Mouse (Mus musculus): ENCODE measurements at regions not wholly inside any gene's neighbourhood (a gene's known extent, or its start where the extent isn't known, plus 50 kb on each side); places are given as distances from the start of the nearest gene placed in this dataset.

GRCm38 (mm10) chr11:17630172-17630553 is 323.5 kb downstream of the Etaa1 start:
- ATAC-seq (ENCODE audit: extremely low read depth, insufficient number of reproducible peaks, low FRiP score, poor library complexity, severe bottlenecking) (no peak), DNase-seq (ENCODE audit: low spot score) (no peak)
- no peak for TF ChIP-seq CTCF (IDR thresholded peaks at IDR 0.05; ENCODE audit: low read depth, low read length)
- TF ChIP-seq GATA1 (IDR thresholded peaks at IDR 0.05; ENCODE audit: borderline replicate concordance, low read length) = no peak
- TF ChIP-seq POLR2AphosphoS5 (IDR thresholded peaks at IDR 0.05; ENCODE audit: insufficient replicate concordance, low read depth, low read length) = no peak
- no peak for TF ChIP-seq TAL1 (conservative IDR thresholded peaks at IDR 0.05; ENCODE audit: low read depth, low read length)
- no peak for TF ChIP-seq GATA2 (IDR thresholded peaks at IDR 0.05; ENCODE audit: borderline replicate concordance, low read depth, low read length)
- Histone ChIP-seq H3K27me3 (ENCODE audit: insufficient read depth, low read length) (no peaks in the 10 kb centered on the region), H3K4me3 (ENCODE audit: low read depth, low read length) (no peak overlapping the region), H3K4me1 (ENCODE audit: insufficient read depth, low read depth, low read length) (no peaks in the 10 kb centered on the region), H3K9me3 (replicated peaks) (no peaks in the 10 kb centered on the region), H3K36me3 (replicated peaks) (no peaks in the 10 kb centered on the region)

GRCm38 (mm10) chr11:17637158-17637557 is 316.5 kb downstream of the Etaa1 start:
- TF ChIP-seq TAL1 (conservative IDR thresholded peaks at IDR 0.05; ENCODE audit: low read depth, low read length) = no peak
- no peak for TF ChIP-seq CTCF (IDR thresholded peaks at IDR 0.05; ENCODE audit: low read depth, low read length)
- no peak for TF ChIP-seq POLR2AphosphoS5 (IDR thresholded peaks at IDR 0.05; ENCODE audit: insufficient replicate concordance, low read depth, low read length)
- no peak for TF ChIP-seq GATA1 (IDR thresholded peaks at IDR 0.05; ENCODE audit: borderline replicate concordance, low read length)
- no peak for TF ChIP-seq GATA2 (IDR thresholded peaks at IDR 0.05; ENCODE audit: borderline replicate concordance, low read depth, low read length)
- Histone ChIP-seq H3K4me3 (ENCODE audit: low read depth, low read length) (no peak overlapping the region), H3K27me3 (ENCODE audit: insufficient read depth, low read length) (no peaks in the 10 kb centered on the region), H3K4me1 (ENCODE audit: insufficient read depth, low read depth, low read length) (no peaks in the 10 kb centered on the region), H3K36me3 (replicated peaks) (no peaks in the 10 kb centered on the region), H3K9me3 (replicated peaks) (no peaks in the 10 kb centered on the region)
- no peak for DNase-seq (ENCODE audit: low spot score)
- no peak for ATAC-seq (ENCODE audit: extremely low read depth, insufficient number of reproducible peaks, low FRiP score, poor library complexity, severe bottlenecking)

- no peak for ATAC-seq (ENCODE audit: extremely low read depth, insufficient number of reproducible peaks, low FRiP score, poor library complexity, severe bottlenecking)
- DNase-seq (ENCODE audit: low spot score) = no peak
- Histone ChIP-seq H3K4me3 (ENCODE audit: low read depth, low read length) (no peak overlapping the region), H3K36me3 (replicated peaks) (no peaks in the 10 kb centered on the region), H3K9me3 (replicated peaks) (no peaks in the 10 kb centered on the region), H3K4me1 (ENCODE audit: insufficient read depth, low read depth, low read length) (no peaks in the 10 kb centered on the region), H3K27me3 (ENCODE audit: insufficient read depth, low read length) (no peaks in the 10 kb centered on the region)
- TF ChIP-seq POLR2AphosphoS5 (IDR thresholded peaks at IDR 0.05; ENCODE audit: insufficient replicate concordance, low read depth, low read length) = no peak
- TF ChIP-seq CTCF (IDR thresholded peaks at IDR 0.05; ENCODE audit: low read depth, low read length) = no peak
- TF ChIP-seq TAL1 (conservative IDR thresholded peaks at IDR 0.05; ENCODE audit: low read depth, low read length) = no peak
- TF ChIP-seq GATA1 (IDR thresholded peaks at IDR 0.05; ENCODE audit: borderline replicate concordance, low read length) = no peak
- no peak for TF ChIP-seq GATA2 (IDR thresholded peaks at IDR 0.05; ENCODE audit: borderline replicate concordance, low read depth, low read length)
These were observed 313.8 kb downstream of the Etaa1 start for GRCm38 (mm10) chr11:17639922-17640321.

- no peaks in the 10 kb centered on the region for H3K9me3 ChIP-seq (replicated peaks)
- TF ChIP-seq TAL1 (conservative IDR thresholded peaks at IDR 0.05; ENCODE audit: low read depth, low read length) (no peak), GATA2 (IDR thresholded peaks at IDR 0.05; ENCODE audit: borderline replicate concordance, low read depth, low read length) (no peak), CTCF (IDR thresholded peaks at IDR 0.05; ENCODE audit: low read depth, low read length) (no peak), POLR2AphosphoS5 (IDR thresholded peaks at IDR 0.05; ENCODE audit: insufficient replicate concordance, low read depth, low read length) (no peak), GATA1 (IDR thresholded peaks at IDR 0.05; ENCODE audit: borderline replicate concordance, low read length) (no peak)
- no peak overlapping the region for H3K4me3 ChIP-seq (ENCODE audit: low read depth, low read length)
- H3K27me3 ChIP-seq (ENCODE audit: insufficient read depth, low read length) = no peaks in the 10 kb centered on the region
- no peak for DNase-seq (ENCODE audit: low spot score)
- no peaks in the 10 kb centered on the region for H3K36me3 ChIP-seq (replicated peaks)
- no peak for ATAC-seq (ENCODE audit: extremely low read depth, insufficient number of reproducible peaks, low FRiP score, poor library complexity, severe bottlenecking)
- H3K4me1 ChIP-seq (ENCODE audit: insufficient read depth, low read depth, low read length) = no peaks in the 10 kb centered on the region
These were observed 306.2 kb downstream of the Etaa1 start for GRCm38 (mm10) chr11:17647441-17647840.

GRCm38 (mm10) chr11:17651389-17652156 is 302.1 kb downstream of the Etaa1 start:
- TF ChIP-seq TAL1 (conservative IDR thresholded peaks at IDR 0.05; ENCODE audit: low read depth, low read length) = no peak
- Histone ChIP-seq H3K36me3 (replicated peaks) (no peaks in the 10 kb centered on the region), H3K4me3 (ENCODE audit: low read depth, low read length) (no peak overlapping the region), H3K27me3 (ENCODE audit: insufficient read depth, low read length) (no peaks in the 10 kb centered on the region), H3K9me3 (replicated peaks) (no peaks in the 10 kb centered on the region), H3K4me1 (ENCODE audit: insufficient read depth, low read depth, low read length) (no peaks in the 10 kb centered on the region)
- DNase-seq (ENCODE audit: low spot score) (no peak), ATAC-seq (ENCODE audit: extremely low read depth, insufficient number of reproducible peaks, low FRiP score, poor library complexity, severe bottlenecking) (no peak)

- DNase-seq (ENCODE audit: low spot score) (no peak), ATAC-seq (ENCODE audit: extremely low read depth, insufficient number of reproducible peaks, low FRiP score, poor library complexity, severe bottlenecking) (no peak)
- H3K4me1 ChIP-seq (ENCODE audit: insufficient read depth, low read depth, low read length) = no peaks in the 10 kb centered on the region
These were observed 297.8 kb downstream of the Etaa1 start for GRCm38 (mm10) chr11:17655840-17656239.

More at GRCm38 (mm10) chr11:17655840-17656239, 297.8 kb downstream of the Etaa1 start:
- Histone ChIP-seq H3K9me3 (replicated peaks) (no peaks in the 10 kb centered on the region), H3K36me3 (replicated peaks) (no peaks in the 10 kb centered on the region), H3K27me3 (ENCODE audit: insufficient read depth, low read length) (no peaks in the 10 kb centered on the region), H3K4me3 (ENCODE audit: low read depth, low read length) (no peak overlapping the region)
- no peak for TF ChIP-seq GATA1 (IDR thresholded peaks at IDR 0.05; ENCODE audit: borderline replicate concordance, low read length)
- no peak for TF ChIP-seq TAL1 (conservative IDR thresholded peaks at IDR 0.05; ENCODE audit: low read depth, low read length)
- TF ChIP-seq GATA2 (IDR thresholded peaks at IDR 0.05; ENCODE audit: borderline replicate concordance, low read depth, low read length) = no peak
- TF ChIP-seq CTCF (IDR thresholded peaks at IDR 0.05; ENCODE audit: low read depth, low read length) = no peak
- TF ChIP-seq POLR2AphosphoS5 (IDR thresholded peaks at IDR 0.05; ENCODE audit: insufficient replicate concordance, low read depth, low read length) = no peak

Data from G1E (cell line).